Mouse (Mus musculus): ENCODE results near the gene Theg. TPM values are rescaled to one million over a fixed set of nuclear protein-coding genes. Genes with fewer than 3 reads are reported as not detected.

Gene Theg
- total RNA-seq, 2 experiments from 2014 or later: not detected

DNA sequence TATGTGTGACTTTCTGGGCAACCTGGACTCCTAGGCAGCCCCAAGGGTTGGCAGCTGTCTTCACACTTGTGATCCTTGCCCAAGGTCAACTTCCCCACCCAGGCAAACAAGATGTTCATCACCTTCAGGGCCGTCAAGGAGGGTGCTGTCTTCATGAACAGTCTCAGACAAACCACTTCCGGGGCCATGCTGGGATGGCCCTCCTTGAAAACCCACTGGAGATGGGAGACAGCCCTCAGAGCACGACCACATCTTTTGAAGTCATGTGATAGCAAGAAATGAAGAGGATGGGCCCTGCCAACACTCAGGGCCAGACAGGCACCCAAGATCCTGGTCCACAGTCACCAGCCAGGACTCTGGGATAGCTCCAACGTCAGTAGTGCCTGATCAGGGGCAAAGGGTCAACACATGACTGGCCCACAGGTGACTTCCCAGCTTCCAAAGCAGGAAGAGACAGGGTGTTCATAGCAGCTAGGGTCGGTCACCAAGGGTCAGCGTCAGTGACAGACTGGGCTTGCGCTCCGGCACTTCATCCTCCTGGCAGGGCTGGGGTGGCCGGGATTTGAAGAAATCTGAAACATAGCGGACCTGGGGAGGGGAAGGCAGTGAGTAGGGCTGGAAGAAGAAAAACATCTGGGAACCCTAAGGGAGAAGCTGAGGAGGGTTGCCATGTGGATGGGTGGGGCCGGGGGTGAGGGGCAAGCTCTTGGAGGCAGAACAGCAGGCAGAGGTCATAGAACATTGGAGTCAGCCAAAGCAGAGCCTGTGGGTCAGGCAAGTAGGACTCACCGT lies 60.3 kb downstream of the Theg start:
- DNase-seq (ENCODE audit: extremely low spot score in 1 of 2, low spot score in 2 of 2): no peak
- intact Hi-C loops (cut with DNase I): no loop called here

Small RNAs within 50 kb of the gene (microRNA-seq; reads per million reads assigned to microRNA genes)
- gene Mir6909: not detected

Other genes starting within 250 kb of the Theg start
- gene Vmn2r82, start 230.8 kb downstream of the Theg start, total RNA-seq (2021): not detected
- gene Vmn2r83, start 118.6 kb downstream of the Theg start, total RNA-seq (2021): not detected
- 1 to 10 TPM; 3.2 to 3.7 TPM for gene Plpp2, start 53.5 kb downstream of the Theg start, total RNA-seq (2021)
- gene Mier2, start 32.1 kb downstream of the Theg start, total RNA-seq (2021): 10 to 100 TPM; 47.5 to 50.2 TPM
- 10 to 100 TPM; 13.3 to 14.2 TPM for gene C2cd4c, start 26.7 kb upstream of the Theg start, total RNA-seq (2021)
- gene Shc2, start 50.6 kb upstream of the Theg start, total RNA-seq (2021): 10 to 100 TPM; 47.1 to 50.7 TPM
- under 1 TPM; 0.39 to 0.73 TPM for gene Odf3l2, start 58.4 kb upstream of the Theg start, total RNA-seq (2021)
- under 1 TPM; 0.47 to 0.49 TPM for gene Madcam1, start 77.2 kb upstream of the Theg start, total RNA-seq (2021)
- 10 to 100 TPM; 69.6 to 72.6 TPM for gene Tpgs1, start 82.0 kb upstream of the Theg start, total RNA-seq (2021)
- 10 to 100 TPM; 64.9 to 66.8 TPM for gene Cdc34, start 94.9 kb upstream of the Theg start, total RNA-seq (2021)
- gene Gzmm, start 101.7 kb upstream of the Theg start, total RNA-seq (2021): 1 to 10 TPM; 1.2 to 1.5 TPM
- gene Bsg, start 117.2 kb upstream of the Theg start, total RNA-seq (2021): 100 to 1,000 TPM; 697 to 706 TPM
- 10 to 100 TPM; 75.5 to 80.0 TPM for gene Hcn2, start 129.3 kb upstream of the Theg start, total RNA-seq (2021)
- gene Polrmt, start 159.2 kb upstream of the Theg start, total RNA-seq (2021): 10 to 100 TPM; 40.1 to 43.7 TPM
- 1 to 10 TPM; 1.9 to 3.0 TPM for gene Fgf22, start 167.7 kb upstream of the Theg start, total RNA-seq (2021)
- 10 to 100 TPM; 90.7 to 95.8 TPM for gene Rnf126, start 179.6 kb upstream of the Theg start, total RNA-seq (2021)
- gene Fstl3, start 189.9 kb upstream of the Theg start, total RNA-seq (2021): 1 to 10 TPM; 1.7 to 2.6 TPM
- gene Prss57, start 203.6 kb upstream of the Theg start, total RNA-seq (2021): under 1 TPM; 0.32 to 0.54 TPM
- gene Palm, start 206.2 kb upstream of the Theg start, total RNA-seq (2021): 100 to 1,000 TPM; 430 to 432 TPM
- under 1 TPM; 0.30 to 0.51 TPM for gene Misp, start 233.7 kb upstream of the Theg start, total RNA-seq (2021)

All from left cerebral cortex, postnatal 10 days (tissue).